Comparison of ENCODE assay signal across 33 mouse cellular contexts in genomic region chr6:144158637-144159036, GRCm38 (mm10).
"Had no signal": no experiment of that assay in that cellular context is flagged by ENCODE, and none has a peak within 500 bp of the region (broad histone marks: within the 10 kb centered on the region; RNA-seq: fewer than 3 reads in every experiment).

No protein-coding gene starts in this region.

- ATAC-seq: hindbrain, embryonic 16.5 days; hindbrain, postnatal 0 days; inflammation-experienced regulatory T-cells, adult 6 months; intestine, embryonic 15.5 days; intestine, embryonic 16.5 days; intestine, postnatal 0 days had no signal

- H3K4me2 ChIP-seq: heart, embryonic 12.5 days; heart, embryonic 13.5 days; heart, embryonic 15.5 days; hindbrain, embryonic 12.5 days; hindbrain, embryonic 13.5 days; hindbrain, embryonic 14.5 days; hindbrain, embryonic 15.5 days; intestine, embryonic 15.5 days; kidney, embryonic 15.5 days had no signal

- H3K36me3 ChIP-seq: heart, embryonic 12.5 days; heart, embryonic 13.5 days; heart, embryonic 15.5 days; hindbrain, embryonic 12.5 days; hindbrain, embryonic 13.5 days; hindbrain, embryonic 15.5 days; intestine, embryonic 15.5 days; kidney, embryonic 15.5 days had no signal

- H3K27me3 ChIP-seq: heart, embryonic 12.5 days; heart, embryonic 13.5 days; heart, embryonic 15.5 days; hindbrain, embryonic 12.5 days; hindbrain, embryonic 13.5 days; hindbrain, embryonic 15.5 days; intestine, embryonic 15.5 days; kidney, embryonic 15.5 days had no signal

- H3K4me1 ChIP-seq: heart, embryonic 15.5 days; intestine, embryonic 15.5 days; kidney, embryonic 15.5 days had no signal

- DNase-seq: heart, postnatal 10 days; heart, postnatal 14 days; heart, postnatal 36 days; heart, postnatal 4 days; kidney, adult 11 months; kidney, adult 2 months; kidney, adult 8-10 months; kidney, adult 9 months; kidney, postnatal 10 days; kidney, postnatal 14 days; kidney, postnatal 25 days; kidney, postnatal 36 days; kidney, postnatal 4 days; layer of hippocampus, adult 9-11 months; layer of hippocampus, postnatal 36 days had no signal

- H3K9me3 ChIP-seq: heart, embryonic 12.5 days; heart, embryonic 13.5 days; heart, embryonic 15.5 days; hindbrain, embryonic 10.5 days; hindbrain, embryonic 12.5 days; hindbrain, embryonic 13.5 days; hindbrain, embryonic 15.5 days; intestine, embryonic 15.5 days; kidney, embryonic 15.5 days had no signal

- H3K9ac ChIP-seq: heart, embryonic 12.5 days; heart, embryonic 13.5 days; heart, embryonic 15.5 days; hindbrain, embryonic 12.5 days; hindbrain, embryonic 13.5 days; hindbrain, embryonic 14.5 days; hindbrain, embryonic 15.5 days; intestine, embryonic 15.5 days; kidney, embryonic 15.5 days had no signal

- H3K4me3 ChIP-seq: heart, embryonic 12.5 days; heart, embryonic 13.5 days; heart, embryonic 15.5 days; hindbrain, embryonic 10.5 days; hindbrain, embryonic 12.5 days; hindbrain, embryonic 13.5 days; hindbrain, embryonic 15.5 days; intestine, embryonic 15.5 days; kidney, embryonic 15.5 days; layer of hippocampus, adult 2 months; left cerebral cortex, adult 2 months had no signal

- H3K27ac ChIP-seq: heart, embryonic 13.5 days; heart, embryonic 15.5 days; hindbrain, embryonic 10.5 days; hindbrain, embryonic 12.5 days; hindbrain, embryonic 13.5 days; hindbrain, embryonic 14.5 days; hindbrain, embryonic 15.5 days; hindbrain, postnatal 0 days; intestine, embryonic 15.5 days; kidney, embryonic 15.5 days; kidney, postnatal 0 days; layer of hippocampus, adult 2 months had no signal
